Mouse (Mus musculus): ENCODE results near the gene Lipt2.

GRCm38 (mm10) chr7:100126514-100126913, 32.6 kb upstream of the Lipt2 start:
- TF ChIP-seq HCFC1 (IDR thresholded peaks at IDR 0.05; ENCODE audit: borderline replicate concordance, insufficient read depth, low read length) (no peak), ZNF384 (IDR thresholded peaks at IDR 0.05; ENCODE audit: low read depth, low read length) (no peak)

Measured in ES-E14 (cell line).